Mouse (Mus musculus): Measurements from ENCODE around the gene Vsig10.

DNA sequence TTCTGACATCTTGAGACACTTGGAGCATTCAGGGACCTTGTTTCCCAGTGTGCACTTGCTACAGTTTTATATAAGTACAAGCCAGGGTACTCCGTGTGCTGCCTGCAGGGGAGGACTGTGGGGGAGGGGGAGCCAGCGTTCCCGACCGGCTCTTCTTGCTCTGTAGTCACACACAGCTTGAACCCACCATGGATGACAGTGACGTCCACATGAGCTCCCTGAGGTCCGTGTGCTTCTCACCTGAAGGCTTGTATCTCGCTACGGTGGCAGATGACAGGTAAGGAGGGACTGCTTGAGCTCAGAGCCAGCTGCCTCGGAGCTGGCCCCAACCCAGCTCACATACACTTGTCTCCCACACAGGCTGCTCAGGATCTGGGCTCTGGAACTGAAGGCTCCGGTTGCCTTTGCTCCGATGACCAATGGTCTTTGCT is 57.5 kb downstream of the Vsig10 start:
- TF ChIP-seq CTCF (IDR thresholded peaks at IDR 0.05; ENCODE audit: insufficient read depth, low read depth, low read length) (no peak), POLR2A (IDR thresholded peaks at IDR 0.05; ENCODE audit: insufficient read depth, low read depth, low read length) (no peak)

Data from olfactory bulb, adult 2 months (tissue).